Mouse (Mus musculus) brain, embryonic 14.5 days (tissue): Measurements from ENCODE around the gene Tubg2. TPM values are rescaled to one million over a fixed set of nuclear protein-coding genes. Genes with fewer than 3 reads are reported as not detected.
"Not testable (repeated sequence)": the region's sequence is repeated elsewhere in the genome, so short reads cannot be mapped to it uniquely, and the experiment has no call there.

ENCODE experiments used
- DNase-seq: peaks from one replicate; pipeline ENCODE4 v3.0.0-alpha.2; 2011; ENCODE audit warnings: low read depth
- CTCF ChIP-seq: fragments of 200-500 bp; IDR thresholded peaks from 2 replicates; pipeline ENCODE4 v1.5.1; 2012; ENCODE audit warnings: inconsistent platforms, mild to moderate bottlenecking, moderate library complexity, borderline replicate concordance; ENCODE audit not compliant: insufficient read depth, insufficient read length; ENCODE audit errors: extremely low read depth
- POLR2A ChIP-seq: fragments of 200-500 bp; IDR thresholded peaks from 2 replicates; pipeline ENCODE4 v1.6.1; 2012; ENCODE audit warnings: mild to moderate bottlenecking, inconsistent platforms, borderline replicate concordance; ENCODE audit not compliant: poor library complexity, insufficient read depth, insufficient read length, severe bottlenecking; ENCODE audit errors: extremely low read depth
- polyA plus RNA-seq: library from polyadenylated mRNA; depleted of rRNA; stranded (reverse); fragments of >200 nt; gene quantifications from 2 replicates; pipeline ENCODE4 v1.2.3, GENCODE M21; 2012

Gene Tubg2
- polyA plus RNA-seq, 1 experiment = 30.7 TPM

DNA sequence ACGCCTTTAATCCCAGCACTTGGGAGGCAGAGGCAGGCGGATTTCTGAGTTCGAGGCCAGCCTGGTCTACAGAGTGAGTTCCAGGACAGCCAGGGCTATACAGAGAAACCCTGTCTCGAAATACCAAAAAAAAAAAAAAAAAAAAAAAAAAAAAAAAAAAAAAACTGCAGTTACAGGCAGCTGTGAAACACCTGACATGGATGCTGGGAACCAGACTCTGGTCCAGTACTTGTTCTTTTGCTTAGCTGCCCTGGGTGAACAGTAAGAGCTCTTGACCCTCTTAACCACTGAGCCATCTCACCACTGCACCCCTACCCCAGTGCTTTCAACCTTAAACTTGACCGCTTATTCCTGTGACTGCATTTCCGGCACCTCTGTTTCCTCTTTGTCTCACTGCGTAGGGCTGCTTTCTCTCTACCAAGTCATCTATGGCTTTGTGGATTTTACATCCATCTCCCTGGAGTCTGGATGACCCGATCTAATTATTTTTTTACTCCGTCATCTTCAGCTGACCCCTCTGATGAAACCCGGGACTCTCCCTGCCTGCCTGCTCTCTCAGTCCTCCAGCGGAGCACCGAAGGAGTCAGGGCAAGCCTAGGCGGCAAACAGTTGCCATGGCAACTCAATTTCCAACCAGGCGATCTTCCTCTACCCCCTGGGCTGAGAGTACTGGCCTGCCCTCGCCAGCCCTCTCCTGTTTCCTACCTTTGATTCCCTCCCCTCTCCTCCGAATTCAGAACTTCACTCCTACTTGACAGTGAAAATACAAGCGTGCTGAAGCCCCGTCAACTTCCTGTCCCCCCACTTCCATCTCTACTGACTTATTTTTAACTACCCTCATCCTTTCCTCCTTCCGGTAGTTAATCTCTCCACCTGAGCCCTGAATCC lies 12.1 kb upstream of the Tubg2 start:
- DNase-seq = peak; percentile 84
- no peak for TF ChIP-seq CTCF
- no peak for TF ChIP-seq POLR2A

DNA sequence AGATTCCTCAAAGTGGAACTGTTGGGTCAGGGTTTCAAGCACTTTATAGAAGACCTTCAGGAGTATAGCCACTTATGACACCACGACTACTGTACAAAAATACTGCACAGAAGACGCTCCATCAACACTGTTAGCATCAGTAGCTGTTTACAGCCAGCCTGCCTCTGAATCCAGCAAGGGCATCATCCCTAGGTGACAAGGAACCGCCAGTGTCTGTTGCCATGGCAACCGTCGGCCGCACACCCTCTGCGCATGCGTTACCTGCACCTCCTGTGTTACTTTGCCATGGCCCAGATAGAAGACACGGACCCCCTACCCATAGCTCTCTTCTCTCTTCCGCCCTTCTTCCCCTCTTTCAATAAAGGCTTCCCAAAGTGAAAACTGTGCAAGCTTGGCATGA lies 9.3 kb upstream of the Tubg2 start:
- peak; percentile 89 for DNase-seq

DNA sequence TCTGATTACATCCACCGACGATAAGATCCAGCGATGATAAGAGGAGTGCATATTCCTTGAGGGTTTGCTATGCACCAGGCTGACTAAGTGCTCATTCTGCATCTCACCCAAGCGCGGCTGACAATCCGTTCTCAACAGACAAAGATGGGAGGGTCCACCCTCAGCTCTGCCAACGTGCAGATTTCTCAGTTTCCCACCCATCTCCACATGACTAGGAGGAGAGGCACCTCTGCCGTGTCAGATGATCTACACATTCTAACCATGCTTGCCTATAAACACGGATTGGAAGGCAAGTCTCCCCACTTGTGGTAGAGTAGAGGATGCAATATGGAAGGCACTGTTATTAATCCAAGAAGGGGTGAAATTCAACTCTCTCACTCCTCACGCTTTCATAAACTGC lies 7.0 kb upstream of the Tubg2 start:
- TF ChIP-seq CTCF (no peak), POLR2A (no peak)
- DNase-seq = no peak

More for the DNA sequence above, 9.3 kb upstream of the Tubg2 start:
- no peak for TF ChIP-seq CTCF
- no peak for TF ChIP-seq POLR2A

DNA sequence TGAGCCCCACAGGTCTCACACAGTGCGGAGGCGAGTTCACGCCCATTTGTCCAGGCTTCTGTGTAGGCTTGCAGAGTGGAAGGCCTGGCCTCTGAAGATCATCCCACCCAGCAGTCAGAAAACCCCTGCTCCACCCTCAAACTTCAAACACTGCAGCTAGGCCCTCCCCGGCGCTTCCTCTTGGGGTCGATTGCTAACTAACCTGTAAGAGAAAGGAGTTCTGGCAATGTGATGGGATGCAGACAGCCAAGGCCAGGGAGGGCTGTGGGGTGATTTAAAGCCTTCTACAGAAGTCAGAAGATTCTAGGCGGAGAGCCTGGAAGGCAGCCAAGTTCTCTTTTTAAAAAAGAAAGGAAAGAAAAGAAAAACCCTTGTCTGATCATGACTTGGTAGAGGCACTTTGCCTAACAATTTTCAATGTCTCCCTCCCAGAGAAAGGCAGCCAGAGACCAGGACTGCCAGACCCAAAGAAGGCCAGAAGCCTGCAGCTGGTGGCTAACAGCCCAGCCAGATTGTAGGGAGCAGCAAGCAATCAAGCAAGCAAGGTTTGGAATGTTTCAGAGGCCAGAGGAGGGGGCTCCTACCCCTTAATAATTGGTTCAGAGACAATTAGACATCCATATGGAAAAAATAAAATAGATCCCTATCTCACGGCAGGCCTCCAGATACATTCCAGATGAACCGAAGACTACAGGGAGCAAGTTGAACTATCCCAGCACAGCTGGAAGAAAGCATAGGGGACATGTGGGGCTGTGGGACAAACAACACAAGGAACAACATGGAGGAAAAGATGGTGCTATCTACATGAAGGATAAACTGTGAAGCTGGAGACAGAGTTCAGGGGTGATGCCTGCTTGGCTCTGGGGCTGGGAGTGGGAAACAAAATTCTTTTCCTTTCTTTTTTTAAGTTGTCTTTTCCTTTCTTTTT lies 6.3 kb upstream of the Tubg2 start:
- peak; percentile 66 for DNase-seq
- TF ChIP-seq POLR2A = no peak
- no peak for TF ChIP-seq CTCF

DNA sequence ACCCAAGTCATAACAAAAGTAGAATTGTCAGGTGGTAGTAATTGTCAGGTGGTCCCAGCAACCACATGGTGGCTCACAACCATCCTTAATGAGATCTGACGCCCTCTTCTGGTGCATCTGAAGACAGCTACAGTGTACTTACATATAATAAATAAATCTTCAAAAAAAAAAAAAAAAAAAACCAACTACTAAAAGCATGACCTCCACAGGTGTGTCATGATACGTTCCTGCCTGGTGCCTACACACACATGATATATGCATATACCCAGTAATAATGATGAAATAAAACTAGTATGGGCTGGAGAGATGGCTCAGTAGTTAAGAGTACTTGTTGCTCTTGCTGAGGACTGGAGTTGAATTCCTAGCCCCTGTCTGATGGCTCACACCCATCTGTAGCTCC lies 4.6 kb upstream of the Tubg2 start:
- DNase-seq = no peak
- no peak for TF ChIP-seq POLR2A
- no peak for TF ChIP-seq CTCF

DNA sequence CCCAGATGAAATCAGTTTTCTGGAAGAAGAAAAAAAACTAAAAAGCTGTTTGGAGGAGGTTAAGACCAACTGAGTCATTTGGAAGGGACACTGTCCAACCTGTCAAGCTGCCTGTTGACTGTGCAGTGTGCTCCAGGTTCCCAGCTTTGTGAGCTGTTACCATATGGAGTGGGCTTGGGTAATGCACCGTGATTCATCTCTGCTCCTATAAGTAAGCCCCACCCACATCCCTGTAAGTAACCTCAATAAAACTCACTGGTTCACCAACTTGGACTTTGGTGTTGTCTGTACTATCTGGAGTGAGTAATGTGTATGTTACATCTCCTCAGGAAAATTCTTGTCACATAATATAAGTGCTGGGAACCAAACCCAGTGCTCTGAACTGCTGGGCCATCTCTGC lies 2.9 kb upstream of the Tubg2 start:
- TF ChIP-seq CTCF = no peak
- DNase-seq = no peak

DNA sequence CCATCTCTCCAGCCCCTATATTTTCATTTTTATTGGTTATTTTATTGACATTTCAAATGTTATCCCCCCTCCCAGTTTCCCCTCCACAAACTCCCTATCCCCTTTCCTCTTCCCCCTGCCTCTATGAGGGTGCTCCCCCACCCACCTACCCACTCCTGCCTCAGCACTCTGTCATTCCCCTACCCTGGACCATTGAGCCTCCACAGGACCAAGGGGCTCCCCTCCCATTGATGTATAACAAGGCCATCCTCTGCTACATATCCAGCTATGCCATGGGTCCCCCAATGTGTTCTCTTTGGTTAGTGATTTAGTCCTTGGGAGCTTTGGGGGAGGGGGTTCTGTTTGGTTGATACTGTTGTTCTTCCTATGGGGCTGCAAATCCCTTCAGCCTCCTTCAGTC lies 1.1 kb upstream of the Tubg2 start:
- no peak for TF ChIP-seq CTCF
- no peak for TF ChIP-seq POLR2A
- DNase-seq = no peak

DNA sequence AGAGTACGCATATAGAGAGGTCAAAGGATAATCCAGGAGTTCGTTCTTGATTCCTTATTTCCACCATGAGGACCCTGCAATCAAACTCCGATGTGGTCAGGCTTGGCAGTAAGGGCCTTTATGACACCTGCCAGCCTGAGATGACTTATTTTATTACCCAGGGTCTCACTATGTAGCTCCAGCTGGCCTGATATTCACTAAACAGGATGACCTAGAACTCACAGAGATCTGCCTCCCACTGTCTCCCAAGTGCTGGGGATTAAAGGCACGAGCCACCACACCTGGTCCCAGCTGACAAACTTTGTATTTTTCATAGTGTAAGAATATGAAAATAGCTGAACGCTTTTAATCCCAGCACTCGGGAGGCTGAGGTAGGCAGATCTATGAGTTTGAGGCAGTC lies 556 bp upstream of the Tubg2 start:
- DNase-seq = no peak
- TF ChIP-seq POLR2A (no peak), CTCF (no peak)

DNA sequence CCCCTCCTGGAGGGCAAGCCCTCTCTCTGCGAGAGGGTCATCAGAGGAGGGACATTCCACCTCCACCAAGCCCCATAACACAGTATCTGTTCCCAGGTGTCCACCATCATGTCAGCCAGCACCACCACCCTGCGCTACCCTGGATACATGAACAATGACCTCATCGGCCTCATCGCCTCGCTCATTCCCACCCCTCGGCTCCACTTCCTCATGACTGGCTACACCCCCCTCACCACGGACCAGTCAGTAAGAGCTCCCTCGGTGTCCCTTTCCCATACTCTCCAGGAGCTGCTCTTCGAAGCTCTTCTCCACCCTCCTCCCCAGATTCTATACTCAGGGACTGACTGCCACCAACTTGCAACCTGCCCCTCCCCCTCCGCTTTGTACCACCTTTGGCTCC lies 4.4 kb downstream of the Tubg2 start:
- not testable (repeated sequence) for DNase-seq

DNA sequence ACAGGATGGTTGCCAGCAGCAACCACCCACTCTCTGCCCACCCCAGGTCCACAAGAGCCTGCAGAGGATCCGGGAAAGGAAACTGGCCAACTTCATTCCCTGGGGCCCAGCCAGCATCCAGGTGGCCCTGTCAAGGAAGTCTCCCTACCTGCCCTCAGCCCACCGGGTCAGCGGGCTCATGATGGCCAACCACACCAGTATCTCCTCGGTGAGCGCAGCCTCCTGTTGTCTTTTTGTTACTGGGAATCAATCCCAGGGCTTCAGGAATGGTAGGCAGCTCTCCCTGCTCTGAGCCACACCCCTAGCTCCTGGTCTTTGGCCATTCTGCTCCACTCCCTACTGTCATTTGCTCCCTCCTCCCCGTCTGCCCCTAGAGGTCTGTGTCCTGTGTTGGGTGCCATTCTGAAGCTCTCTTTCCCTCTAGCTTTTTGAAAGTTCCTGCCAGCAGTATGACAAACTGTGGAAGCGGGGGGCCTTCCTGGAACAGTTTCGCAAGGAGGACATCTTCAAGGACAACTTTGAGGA lies 5.3 kb downstream of the Tubg2 start:
- not testable (repeated sequence) for DNase-seq

DNA sequence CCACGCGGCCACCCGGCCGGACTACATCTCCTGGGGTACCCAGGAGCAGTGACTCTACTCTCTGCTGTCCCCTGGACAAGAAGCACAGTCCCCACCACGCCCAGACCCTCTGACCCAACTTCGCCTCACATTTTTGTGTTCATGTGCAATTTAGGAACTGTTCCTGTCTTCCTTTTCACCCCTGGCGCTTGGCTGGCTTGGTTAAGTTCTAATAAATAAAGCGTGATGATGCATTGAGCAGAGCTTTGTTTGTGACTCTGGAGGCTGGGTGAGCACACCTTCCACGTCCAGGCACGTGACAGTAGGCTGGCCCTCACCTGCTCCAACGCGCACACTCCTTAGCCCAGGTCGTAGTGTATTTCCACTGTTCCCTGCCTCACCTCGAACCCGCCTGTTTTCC lies 5.8 kb downstream of the Tubg2 start:
- TF ChIP-seq CTCF (no peak), POLR2A (no peak)
- DNase-seq = no peak

DNA sequence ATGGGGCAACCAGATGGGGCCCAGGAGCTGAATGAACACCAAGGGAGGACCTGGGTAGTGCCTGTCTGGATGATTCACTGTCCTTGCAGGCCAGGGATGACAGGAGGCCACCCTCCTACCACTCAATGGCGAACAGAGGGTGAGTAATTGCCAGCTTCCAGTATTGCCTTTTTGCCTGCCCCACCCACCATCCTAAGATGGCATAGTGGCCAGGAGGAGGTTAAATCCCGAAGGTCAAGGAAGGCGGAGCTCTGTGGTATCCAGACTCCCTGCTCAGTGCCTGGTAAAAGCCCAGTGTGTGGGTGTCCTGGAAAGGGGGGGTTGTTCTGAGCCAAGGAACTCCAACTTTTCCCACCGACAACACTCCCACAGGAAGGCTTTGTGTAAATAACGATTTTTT lies 6.6 kb downstream of the Tubg2 start:
- no peak for TF ChIP-seq POLR2A
- TF ChIP-seq CTCF = no peak
- no peak for DNase-seq

DNA sequence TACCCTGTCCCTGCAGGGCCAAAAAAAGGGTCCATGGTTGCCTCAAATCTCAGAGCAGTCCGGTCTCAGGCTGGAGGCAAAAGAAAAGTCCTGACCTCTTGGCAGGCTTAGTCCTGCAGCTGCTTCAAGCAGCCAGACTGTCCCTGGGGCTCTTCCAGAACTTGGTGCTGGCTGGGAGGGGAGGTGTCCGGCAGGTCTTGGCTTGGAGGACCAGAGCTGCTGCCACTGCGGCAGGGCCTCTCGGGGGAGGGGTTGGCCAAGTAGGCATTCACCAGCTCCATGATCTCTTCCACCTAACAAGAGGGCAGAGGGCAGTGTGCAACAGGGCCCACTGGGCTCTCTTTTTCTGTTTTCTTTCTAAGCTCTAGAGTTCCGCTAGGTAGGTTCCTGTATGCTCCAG lies 7.1 kb downstream of the Tubg2 start:
- DNase-seq = no peak
- TF ChIP-seq POLR2A (no peak), CTCF (no peak)
